Comparison of ENCODE assay signal across 11 mouse cellular contexts in the genomic region with DNA sequence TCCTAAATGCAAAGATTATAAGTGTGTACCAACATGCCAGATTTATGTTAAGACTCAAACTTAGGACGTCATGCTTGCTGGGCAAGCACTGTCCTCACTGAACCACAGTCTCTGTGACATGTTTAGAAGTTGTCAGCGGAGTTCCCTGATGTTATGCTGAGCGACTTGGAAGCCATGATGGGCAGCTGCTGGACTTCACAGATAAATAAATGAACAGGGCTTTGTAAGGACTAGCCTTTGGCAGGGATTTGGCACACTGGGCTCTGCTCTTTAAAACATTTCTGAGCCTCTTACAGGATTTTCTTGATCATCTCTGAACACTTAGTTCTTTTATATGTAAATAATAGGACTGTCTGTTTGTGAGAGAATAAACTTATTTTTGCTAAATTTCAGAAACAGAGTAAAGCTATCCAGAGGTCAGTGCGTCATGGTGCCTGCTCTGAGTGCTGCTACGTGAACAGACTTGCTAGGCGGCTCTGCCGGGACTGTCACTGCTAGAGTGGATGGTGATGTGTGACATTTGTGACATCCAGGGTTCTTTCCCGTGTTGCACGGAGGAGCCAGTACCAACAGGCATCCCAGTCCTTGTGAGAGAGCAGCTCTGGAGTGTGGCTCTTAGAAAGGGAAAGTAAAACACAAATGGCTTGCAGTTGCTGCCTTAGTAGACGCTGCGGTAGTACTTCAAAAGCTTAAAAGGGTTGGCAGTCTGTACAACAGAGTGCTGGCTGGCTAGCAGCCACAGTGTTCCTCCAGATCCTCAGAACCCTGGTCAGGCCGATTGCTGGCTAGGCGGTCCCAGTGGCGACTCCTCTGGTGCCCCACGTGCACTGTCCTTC. TPM values are rescaled to one million over a fixed set of nuclear protein-coding genes. Genes with fewer than 3 reads are reported as not detected.
DNase-seq lines count a peak whose midpoint lies in the region; ATAC-seq and TF ChIP-seq lines count a peak whose summit lies in the region.
"Had no signal": no experiment of that assay in that cellular context is flagged by ENCODE, and none has a peak within 500 bp of the region (broad histone marks: within the 10 kb centered on the region; RNA-seq: fewer than 3 reads in every experiment).

No protein-coding gene starts in this region.

- H3K9me3 ChIP-seq in midbrain, embryonic 15.5 days = no peaks in the 10 kb centered on the region
- H3K9me3 ChIP-seq in midbrain, embryonic 13.5 days = no peaks in the 10 kb centered on the region
- no peaks in the 10 kb centered on the region for H3K9me3 ChIP-seq in heart, embryonic 13.5 days
- H3K9me3 ChIP-seq: limb, embryonic 13.5 days had no signal

- no peak overlapping the region for H3K27ac ChIP-seq in midbrain, embryonic 15.5 days
- no peak overlapping the region for H3K27ac ChIP-seq in midbrain, embryonic 13.5 days
- peak overlapping the region; percentile 85 for H3K27ac ChIP-seq in heart, embryonic 13.5 days (replicated peaks)
- peak overlapping the region; percentile 28; the same call in 1 of the 2 replicates for H3K27ac ChIP-seq in olfactory bulb, adult 2 months (ENCODE audit: insufficient read depth, low read depth, low read length)
- H3K27ac ChIP-seq: limb, embryonic 13.5 days had no signal

- ATAC-seq in midbrain, embryonic 15.5 days (replicated peaks) = peak; percentile 41; the same call in 1 of the 2 replicates
- ATAC-seq in midbrain, embryonic 13.5 days = no peak
- ATAC-seq in heart, embryonic 13.5 days (ENCODE audit: extremely low read depth, insufficient number of reproducible peaks, low FRiP score, low TSS enrichment) = no peak; the same call in 1 of the 2 replicates
- ATAC-seq in cerebellum, adult (ENCODE audit: insufficient number of reproducible peaks, low FRiP score, low TSS enrichment) = no peak

- no peaks in the 10 kb centered on the region for H3K27me3 ChIP-seq in midbrain, embryonic 15.5 days (replicated peaks)
- no peaks in the 10 kb centered on the region for H3K27me3 ChIP-seq in midbrain, embryonic 13.5 days
- H3K27me3 ChIP-seq in heart, embryonic 13.5 days (replicated peaks) = no peaks in the 10 kb centered on the region
- H3K27me3 ChIP-seq: limb, embryonic 13.5 days had no signal

- H3K4me3 ChIP-seq in midbrain, embryonic 15.5 days = no peak overlapping the region
- no peak overlapping the region for H3K4me3 ChIP-seq in midbrain, embryonic 13.5 days (replicated peaks)
- H3K4me3 ChIP-seq in heart, embryonic 13.5 days = no peak overlapping the region
- no peak overlapping the region for H3K4me3 ChIP-seq in olfactory bulb, adult 2 months (ENCODE audit: insufficient read depth, low read depth, low read length)
- H3K4me3 ChIP-seq: limb, embryonic 13.5 days had no signal

- no peak overlapping the region for H3K9ac ChIP-seq in midbrain, embryonic 15.5 days
- no peak overlapping the region for H3K9ac ChIP-seq in midbrain, embryonic 13.5 days (replicated peaks)
- peak overlapping the region; percentile 40 for H3K9ac ChIP-seq in heart, embryonic 13.5 days
- H3K9ac ChIP-seq: limb, embryonic 13.5 days had no signal

- TF ChIP-seq POLR2A in olfactory bulb, adult 2 months (IDR thresholded peaks at IDR 0.05; ENCODE audit: insufficient read depth, low read depth, low read length) = no peak

- no peak overlapping the region for H3K4me2 ChIP-seq in midbrain, embryonic 15.5 days
- H3K4me2 ChIP-seq in midbrain, embryonic 13.5 days (replicated peaks) = no peak overlapping the region
- peak overlapping the region; percentile 48 for H3K4me2 ChIP-seq in heart, embryonic 13.5 days
- H3K4me2 ChIP-seq: limb, embryonic 13.5 days had no signal

- H3K36me3 ChIP-seq in midbrain, embryonic 15.5 days (replicated peaks) = peaks cover 8% of the 10 kb centered on the region; the same call in 1 of the 2 replicates
- H3K36me3 ChIP-seq in midbrain, embryonic 13.5 days = peaks cover 45% of the 10 kb centered on the region
- peaks cover 67% of the 10 kb centered on the region for H3K36me3 ChIP-seq in heart, embryonic 13.5 days

- no peaks in the 10 kb centered on the region for H3K4me1 ChIP-seq in midbrain, embryonic 15.5 days
- H3K4me1 ChIP-seq in midbrain, embryonic 13.5 days (replicated peaks) = no peaks in the 10 kb centered on the region
- peaks cover 21% of the 10 kb centered on the region for H3K4me1 ChIP-seq in heart, embryonic 13.5 days
- peaks cover 5% of the 10 kb centered on the region for H3K4me1 ChIP-seq in olfactory bulb, adult 2 months (ENCODE audit: control insufficient read depth, insufficient read depth, low read length)
- H3K4me1 ChIP-seq: limb, embryonic 13.5 days had no signal

- DNase-seq in heart, adult 11 months = peak; percentile 90
- no peak for DNase-seq in heart, adult 18-20 months
- no peak for DNase-seq in ovary, postnatal 14 days (ENCODE audit: low spot score)
- DNase-seq: kidney, adult 11 months had no signal

- WGBS in midbrain, embryonic 15.5 days = 88% methylated on average over 15 of the region's 15 CpGs
- WGBS in midbrain, embryonic 13.5 days = 92% methylated on average over 15 of the region's 15 CpGs
- WGBS in heart, embryonic 13.5 days = 52% methylated on average over 15 of the region's 15 CpGs
- WGBS in olfactory bulb, adult 2 months = 47% methylated on average over 15 of the region's 15 CpGs

- no peak for TF ChIP-seq CTCF in olfactory bulb, adult 2 months (IDR thresholded peaks at IDR 0.05; ENCODE audit: insufficient read depth, low read depth, low read length)

RNA-seq across cellular contexts. Expression of gene Nxnl2, which starts 15.4 kb away (rescaled TPM):
- total RNA-seq in heart, adult 18-20 months (2021) = 1 to 10 TPM in 1 of 2 experiments, under 1 TPM in 1; 0.62 to 1.3 TPM
- polyA plus RNA-seq in midbrain, embryonic 15.5 days (2015; fragmentation: Nextera tagmentation; extraction: Ambion mirVana) = 2.0 and 2.7 TPM in 2 replicates
- 0.50 and 0.67 TPM in 2 replicates for polyA plus RNA-seq in midbrain, embryonic 13.5 days (2015; fragmentation: Nextera tagmentation; extraction: Ambion mirVana)
- 1.4 and 1.5 TPM in 2 replicates for polyA plus RNA-seq in heart, embryonic 13.5 days (2015; fragmentation: Nextera tagmentation; extraction: Ambion mirVana)
- not detected in 2 replicates for polyA plus RNA-seq in olfactory bulb, adult 2 months (2012; ENCODE audit: insufficient read depth, insufficient read length, low replicate concordance, missing spikeins)
- total RNA-seq: megakaryocyte-erythroid progenitor cell, adult 5-6 weeks had no signal

RNA-seq across cellular contexts. Expression of gene Spin1, which starts 54.7 kb away (rescaled TPM):
- total RNA-seq in heart, adult 18-20 months (2021) = 10 to 100 TPM; 32.9 to 38.2 TPM
- polyA plus RNA-seq in midbrain, embryonic 15.5 days (2015; fragmentation: Nextera tagmentation; extraction: Ambion mirVana) = 169 and 176 TPM in 2 replicates
- 136 and 144 TPM in 2 replicates for polyA plus RNA-seq in midbrain, embryonic 13.5 days (2015; fragmentation: Nextera tagmentation; extraction: Ambion mirVana)
- polyA plus RNA-seq in heart, embryonic 13.5 days (2015; fragmentation: Nextera tagmentation; extraction: Ambion mirVana) = 46.9 and 49.9 TPM in 2 replicates
- not detected in 2 replicates for polyA plus RNA-seq in olfactory bulb, adult 2 months (2012; ENCODE audit: insufficient read depth, insufficient read length, low replicate concordance, missing spikeins)

Comparison
In these comparisons a context has a peak if more than half of its experiments do, and no peak if none do; other contexts are left out.
1. H3K27ac ChIP-seq: peak in heart, embryonic 13.5 days (single experiment) and olfactory bulb, adult 2 months (single experiment); none in midbrain, embryonic 15.5 days (single experiment) and midbrain, embryonic 13.5 days (single experiment).